Comparison of ENCODE assay signal across 12 mouse cellular contexts in the genomic region with DNA sequence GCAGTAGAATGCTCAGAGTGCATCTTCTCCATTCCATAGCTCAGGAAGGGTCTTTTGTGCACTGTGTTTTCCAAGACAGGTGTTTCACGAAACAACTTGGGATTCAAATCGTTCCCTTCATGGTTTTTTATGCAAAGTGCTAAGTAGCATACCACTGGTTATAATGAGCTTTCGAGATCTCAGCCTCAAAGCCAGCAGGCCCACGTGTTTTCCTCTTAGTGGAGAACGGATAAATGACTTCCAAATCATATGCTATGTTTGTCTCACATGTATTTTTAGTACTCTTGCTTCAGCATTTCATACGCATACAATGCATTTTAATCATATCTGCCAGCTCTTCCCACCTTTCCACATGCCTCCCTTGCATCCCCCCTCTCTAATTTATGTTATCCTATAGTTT.
"Had no signal": no experiment of that assay in that cellular context is flagged by ENCODE, and none has a peak within 500 bp of the region (broad histone marks: within the 10 kb centered on the region; RNA-seq: fewer than 3 reads in every experiment).

No protein-coding gene starts in this region.

- ATAC-seq: liver, postnatal 0 days; lung, postnatal 0 days; midbrain, embryonic 15.5 days had no signal

- DNase-seq: kidney, adult 11 months; kidney, adult 8-10 months; kidney, postnatal 10 days; kidney, postnatal 36 days; liver, postnatal 0 days; lung, embryonic 14.5 days; right cerebral cortex, postnatal 25 days; spleen, adult 18-20 months; thymus, adult 18-20 months; thymus, postnatal 36 days had no signal
